Mouse (Mus musculus) hindbrain, embryonic 15.5 days (tissue): ENCODE data around the gene Ubash3b. TPM values are rescaled to one million over a fixed set of nuclear protein-coding genes. Genes with fewer than 3 reads are reported as not detected.

Source experiments
- ATAC-seq: fragments of 200-750 bp; cut with Nextera tagmentation; 2 replicates; pipeline ENCODE4 v1.8.0; 2017; ENCODE audit warnings: low read depth, moderate number of reproducible peaks, moderate TSS enrichment; ENCODE audit not compliant: low FRiP score
- H3K27ac ChIP-seq: fragments of 300-500 bp; sonication (generic); replicated peaks from 2 replicates; pipeline ENCODE4 v1.5.1; 2015; ENCODE audit warnings: mild to moderate bottlenecking, inconsistent platforms
- H3K27me3 ChIP-seq: fragments of 300-500 bp; sonication (generic); 2 replicates; pipeline ENCODE4 v1.6.1; 2015; ENCODE audit warnings: control low read depth, inconsistent platforms
- H3K36me3 ChIP-seq: fragments of 300-500 bp; sonication (generic); 2 replicates; pipeline ENCODE4 v1.6.1; 2015; ENCODE audit warnings: control low read depth, inconsistent platforms
- H3K4me1 ChIP-seq: fragments of 300-500 bp; sonication (generic); replicated peaks from 2 replicates; pipeline ENCODE4 v1.6.1; 2015; ENCODE audit warnings: control low read depth, inconsistent platforms
- H3K4me2 ChIP-seq: fragments of 300-500 bp; sonication (generic); 2 replicates; pipeline ENCODE4 v1.6.1; 2015; ENCODE audit warnings: moderate library complexity, mild to moderate bottlenecking, inconsistent platforms
- H3K4me3 ChIP-seq: fragments of 300-500 bp; sonication (generic); 2 replicates; pipeline ENCODE4 v1.5.1; 2015; ENCODE audit warnings: mild to moderate bottlenecking, inconsistent platforms
- H3K9ac ChIP-seq: fragments of 300-500 bp; sonication (generic); 2 replicates; pipeline ENCODE4 v1.6.1; 2015; ENCODE audit warnings: inconsistent platforms
- H3K9me3 ChIP-seq: fragments of 300-500 bp; sonication (generic); 2 replicates; pipeline ENCODE4 v1.6.1; 2016; ENCODE audit warnings: control low read depth, inconsistent platforms
- WGBS: fragments of 180-500 bp; shearing (Covaris S2); methylation state at CpG from one replicate; pipeline ENCODE4 v1.1.7; 2015; 5-methylcytosine and 5-hydroxymethylcytosine counted together
- polyA plus RNA-seq: library from polyadenylated mRNA; unstranded; fragments of >200 nt; fragmentation: Nextera tagmentation; extraction: Ambion mirVana; gene quantifications from 2 replicates; pipeline ENCODE4 v1.2.1, GENCODE M21; 2015

The Ubash3b gene
- polyA plus RNA-seq, 1 experiment from 2014 or later = 27.3 TPM

DNA sequence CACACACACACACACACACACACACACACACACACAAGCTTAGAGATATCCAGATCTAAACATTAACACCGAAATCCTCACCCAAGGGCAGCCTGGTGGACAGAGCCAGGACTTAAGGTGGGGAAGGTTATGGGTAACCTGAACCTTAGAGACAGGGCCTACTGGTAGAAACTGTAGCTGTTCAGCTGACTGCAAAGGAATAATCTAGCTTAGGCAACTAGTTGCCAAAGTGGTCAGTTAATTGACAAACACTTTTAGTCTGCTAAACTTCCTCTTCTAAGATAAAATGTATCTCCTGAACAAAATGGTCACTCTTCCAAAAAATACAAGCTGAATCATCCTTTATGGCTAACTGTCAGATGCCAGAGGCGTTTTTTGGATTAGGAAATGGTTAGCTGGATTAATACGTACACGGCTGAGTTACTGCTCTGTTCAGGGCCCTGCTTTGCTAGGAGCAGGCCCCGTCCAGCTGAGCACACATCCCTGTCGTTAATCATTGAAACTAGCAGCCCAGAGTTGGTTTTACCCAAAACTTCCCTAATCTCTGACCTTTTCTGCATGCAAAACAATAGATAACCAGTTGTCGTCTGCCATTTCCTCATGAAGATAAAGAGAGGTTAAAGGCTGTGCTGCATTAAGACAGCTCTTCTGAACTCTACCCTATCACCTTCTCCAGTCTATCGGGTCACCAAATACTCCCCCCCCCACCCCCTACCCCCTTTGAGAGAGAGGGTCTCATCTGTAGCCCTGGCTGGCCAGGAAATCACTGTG is 102.5 kb downstream of the Ubash3b start:
- Histone ChIP-seq H3K27ac (no peak overlapping the region), H3K9me3 (no peaks in the 10 kb centered on the region), H3K9ac (no peak overlapping the region), H3K4me2 (no peak overlapping the region), H3K27me3 (no peaks in the 10 kb centered on the region), H3K36me3 (no peaks in the 10 kb centered on the region), H3K4me1 (peaks cover 24% of the 10 kb centered on the region), H3K4me3 (no peak overlapping the region)
- no peak for ATAC-seq
- 63% methylated on average over 8 of the region's 8 CpGs for WGBS

DNA sequence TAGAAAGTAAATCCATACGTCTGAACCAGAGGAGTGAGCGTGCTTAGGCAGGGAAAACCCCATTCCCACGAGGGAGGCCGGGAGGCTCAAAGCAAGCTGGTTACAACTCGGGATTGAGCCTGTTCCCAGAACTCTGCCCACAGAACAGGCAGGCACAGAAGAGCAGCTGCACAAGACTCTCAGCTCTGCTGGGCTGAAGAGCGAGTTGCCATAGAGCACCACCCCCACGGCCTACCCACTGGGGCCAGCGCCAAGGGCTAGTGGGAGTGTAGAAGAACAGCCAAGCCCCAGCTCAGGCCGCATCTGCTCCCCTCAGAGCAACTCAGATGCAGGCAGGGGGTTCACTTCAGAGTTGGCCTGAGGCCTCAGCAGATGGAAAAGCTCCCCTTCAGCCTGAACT is 107.3 kb downstream of the Ubash3b start:
- Histone ChIP-seq H3K36me3 (0 out of 2 replicates have a peak, but pooled peaks cover 3% of the 10 kb centered on the region), H3K27me3 (no peaks in the 10 kb centered on the region), H3K4me3 (no peak overlapping the region), H3K4me2 (no peak overlapping the region), H3K4me1 (peaks cover 26% of the 10 kb centered on the region), H3K9me3 (no peaks in the 10 kb centered on the region), H3K9ac (no peak overlapping the region), H3K27ac (peak overlapping the region; percentile 11)
- WGBS = 61% methylated on average over 9 of the region's 9 CpGs
- peak; percentile 44 for ATAC-seq

DNA sequence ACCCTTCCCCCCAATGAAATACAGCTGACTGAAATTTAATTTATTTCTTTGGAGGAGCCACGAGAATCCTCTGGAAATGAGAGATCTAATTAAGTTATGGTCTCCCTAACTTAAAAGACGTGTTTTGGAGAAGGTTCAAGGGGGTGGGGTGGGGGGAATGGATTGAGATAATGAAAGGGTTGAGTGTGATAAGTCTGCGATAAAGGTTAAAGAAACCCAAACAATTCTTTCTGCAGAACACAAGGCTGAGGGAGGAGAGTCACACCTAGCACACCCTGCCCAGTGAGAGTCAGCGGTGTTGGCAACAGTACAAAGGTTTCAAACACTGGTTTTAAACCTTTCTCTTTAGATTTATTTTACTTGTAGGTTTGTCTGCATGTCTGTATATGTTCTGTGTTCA is 108.0 kb downstream of the Ubash3b start:
- Histone ChIP-seq H3K27me3 (no peaks in the 10 kb centered on the region), H3K36me3 (0 out of 2 replicates have a peak, but pooled peaks cover 3% of the 10 kb centered on the region), H3K9ac (no peak overlapping the region), H3K27ac (peak overlapping the region; percentile 11), H3K4me2 (no peak overlapping the region), H3K4me3 (no peak overlapping the region), H3K4me1 (peaks cover 26% of the 10 kb centered on the region), H3K9me3 (no peaks in the 10 kb centered on the region)
- 52% methylated on average over 4 of the region's 4 CpGs for WGBS
- ATAC-seq = no peak

DNA sequence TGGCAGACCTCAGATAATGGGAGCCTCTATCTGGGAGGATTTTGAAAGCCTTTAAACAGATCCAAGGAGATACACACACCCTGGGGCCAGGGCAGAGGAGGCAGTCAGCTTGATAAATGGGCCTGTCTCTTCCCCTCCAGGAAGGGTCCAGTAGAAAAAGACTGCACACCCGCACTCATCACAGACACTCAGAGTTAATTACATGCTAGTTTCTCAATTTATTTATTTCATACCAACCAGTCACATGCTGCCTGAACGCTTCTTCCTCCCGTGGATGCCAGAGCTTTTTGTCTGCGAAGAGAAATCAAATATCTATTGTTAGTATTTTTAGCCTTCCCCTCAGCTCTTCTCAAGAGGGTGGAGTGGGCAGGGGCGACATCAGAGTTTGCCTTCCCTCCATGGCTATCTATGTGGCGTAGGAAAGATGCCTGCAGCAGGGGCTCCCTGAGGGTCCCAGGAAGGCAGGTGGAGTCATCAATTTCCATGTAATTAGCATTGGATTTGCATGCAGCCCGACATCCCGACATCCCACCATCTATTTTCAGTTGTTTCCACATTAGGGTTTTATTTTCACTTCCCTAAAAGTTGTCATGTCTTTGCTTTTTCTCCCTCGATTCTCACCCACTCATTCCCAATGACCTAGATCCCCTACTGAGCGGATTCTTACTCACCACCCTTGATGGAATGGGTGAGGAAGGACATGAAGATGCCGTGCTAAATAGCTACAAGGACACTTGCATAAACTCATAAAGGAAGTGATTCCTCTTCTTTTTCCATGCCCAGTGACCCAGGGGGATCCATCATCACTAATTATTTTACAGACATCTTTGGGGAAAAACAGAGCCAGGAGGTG is 110.2 kb downstream of the Ubash3b start:
- 0 out of 2 replicates have a peak, but pooled peaks have one; percentile 45 for ATAC-seq
- H3K4me1 ChIP-seq = peaks cover 26% of the 10 kb centered on the region
- peak overlapping the region; percentile 17; the same call in 1 of the 2 replicates for H3K4me2 ChIP-seq
- H3K36me3 ChIP-seq = peaks cover 3% of the 10 kb centered on the region; the same call in 1 of the 2 replicates
- H3K27ac ChIP-seq = peak overlapping the region; percentile 70
- H3K4me3 ChIP-seq = no peak overlapping the region
- H3K9me3 ChIP-seq = no peaks in the 10 kb centered on the region
- no peak overlapping the region for H3K9ac ChIP-seq
- H3K27me3 ChIP-seq = no peaks in the 10 kb centered on the region
- 34% methylated on average over 11 of the region's 11 CpGs for WGBS

DNA sequence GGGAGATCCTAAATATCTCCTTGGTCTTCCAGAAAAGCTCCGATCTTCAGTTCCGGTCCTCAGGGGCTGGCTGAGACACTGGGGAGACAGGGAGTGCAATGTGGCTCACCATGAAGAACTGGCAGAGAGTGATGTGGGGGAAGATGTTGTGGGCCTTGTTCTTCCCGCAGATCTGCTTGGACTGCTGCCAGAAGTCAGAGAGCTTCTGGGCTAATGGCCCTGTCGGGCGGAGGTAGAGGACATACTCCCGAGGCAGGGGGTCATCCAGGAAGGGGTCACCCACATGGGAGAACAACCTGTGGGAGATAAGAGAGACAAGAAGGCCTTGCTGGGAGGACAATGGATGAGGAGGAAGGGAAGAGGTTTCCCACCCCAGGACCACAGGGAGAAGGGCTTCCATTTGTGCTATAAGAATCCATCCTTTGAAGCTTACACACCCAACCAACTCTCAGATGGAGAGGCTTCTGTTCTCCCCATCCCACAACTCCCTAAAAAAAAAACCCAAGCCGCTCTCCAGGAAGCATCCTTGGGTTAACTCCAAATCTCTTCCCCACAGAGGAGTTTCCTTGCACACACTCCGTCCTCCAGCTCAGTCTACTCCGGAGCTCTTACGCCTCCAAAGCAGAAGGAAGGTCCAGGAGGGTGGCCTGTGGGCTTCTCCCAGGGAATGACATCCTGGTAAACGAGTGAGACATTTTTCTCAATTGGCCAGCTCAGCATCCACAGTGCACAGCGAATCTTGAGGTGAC is 111.0 kb downstream of the Ubash3b start:
- no peak for ATAC-seq
- no peak overlapping the region for H3K9ac ChIP-seq
- no peak overlapping the region for H3K4me3 ChIP-seq
- H3K27ac ChIP-seq = peak overlapping the region; percentile 70
- H3K9me3 ChIP-seq = no peaks in the 10 kb centered on the region
- H3K4me2 ChIP-seq = no peak overlapping the region
- peaks cover 26% of the 10 kb centered on the region for H3K4me1 ChIP-seq
- H3K36me3 ChIP-seq = peaks cover 3% of the 10 kb centered on the region; the same call in 1 of the 2 replicates
- no peaks in the 10 kb centered on the region for H3K27me3 ChIP-seq
- WGBS = 56% methylated on average over 12 of the region's 12 CpGs

DNA sequence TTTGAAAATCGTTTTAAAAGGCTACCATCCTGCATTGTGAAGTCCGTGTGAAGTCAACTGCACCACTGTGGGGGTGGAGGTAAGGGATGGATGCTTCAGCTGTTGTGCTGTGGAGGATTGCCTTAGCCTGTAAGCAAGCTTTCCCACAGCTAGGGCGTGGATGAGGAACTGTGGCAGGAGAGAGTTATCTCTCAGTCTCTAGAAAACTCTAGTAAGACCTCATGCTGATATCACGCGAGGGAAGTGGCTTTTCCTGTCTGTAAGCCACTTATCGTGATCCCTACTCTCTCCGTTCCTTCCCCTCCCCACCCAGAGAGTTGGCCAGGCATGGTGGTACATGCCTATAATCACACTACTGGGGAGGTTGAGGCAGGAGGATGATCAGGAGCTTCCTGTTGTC is 112.2 kb downstream of the Ubash3b start:
- 87% methylated on average over 7 of the region's 7 CpGs for WGBS

DNA sequence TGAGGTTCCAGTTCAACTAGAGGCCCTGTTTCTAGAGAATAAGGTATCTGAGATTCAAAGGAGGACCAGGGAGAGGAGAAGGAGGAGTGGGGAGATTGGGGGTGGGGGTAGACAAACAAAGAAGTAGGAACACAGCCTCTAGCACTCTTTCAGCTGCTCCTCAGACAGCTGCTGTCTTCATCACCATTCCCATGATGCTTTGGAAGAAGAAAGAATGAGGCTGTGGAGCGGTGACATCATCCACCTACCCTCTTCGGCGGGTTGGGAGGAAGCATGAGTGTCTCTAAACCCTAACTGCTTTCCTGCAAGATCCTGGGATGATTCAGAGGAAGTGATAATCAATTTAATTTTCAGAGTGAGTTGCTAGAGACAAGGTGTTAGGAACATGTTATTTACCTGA is 112.7 kb downstream of the Ubash3b start:
- H3K9me3 ChIP-seq = no peaks in the 10 kb centered on the region
- 86% methylated on average over 3 of the region's 3 CpGs for WGBS
- peaks cover 3% of the 10 kb centered on the region; the same call in 1 of the 2 replicates for H3K36me3 ChIP-seq
- H3K9ac ChIP-seq = no peak overlapping the region
- H3K4me1 ChIP-seq = peaks cover 19% of the 10 kb centered on the region
- ATAC-seq = no peak
- no peak overlapping the region for H3K4me3 ChIP-seq
- H3K27ac ChIP-seq = no peak overlapping the region
- H3K4me2 ChIP-seq = no peak overlapping the region
- H3K27me3 ChIP-seq = no peaks in the 10 kb centered on the region

More for the DNA sequence above, 112.2 kb downstream of the Ubash3b start:
- H3K27me3 ChIP-seq = no peaks in the 10 kb centered on the region
- H3K4me2 ChIP-seq = no peak overlapping the region
- H3K27ac ChIP-seq = no peak overlapping the region
- H3K4me3 ChIP-seq = no peak overlapping the region
- no peaks in the 10 kb centered on the region for H3K9me3 ChIP-seq
- no peak overlapping the region for H3K9ac ChIP-seq
- peaks cover 3% of the 10 kb centered on the region; the same call in 1 of the 2 replicates for H3K36me3 ChIP-seq
- peaks cover 23% of the 10 kb centered on the region for H3K4me1 ChIP-seq
- no peak for ATAC-seq

DNA sequence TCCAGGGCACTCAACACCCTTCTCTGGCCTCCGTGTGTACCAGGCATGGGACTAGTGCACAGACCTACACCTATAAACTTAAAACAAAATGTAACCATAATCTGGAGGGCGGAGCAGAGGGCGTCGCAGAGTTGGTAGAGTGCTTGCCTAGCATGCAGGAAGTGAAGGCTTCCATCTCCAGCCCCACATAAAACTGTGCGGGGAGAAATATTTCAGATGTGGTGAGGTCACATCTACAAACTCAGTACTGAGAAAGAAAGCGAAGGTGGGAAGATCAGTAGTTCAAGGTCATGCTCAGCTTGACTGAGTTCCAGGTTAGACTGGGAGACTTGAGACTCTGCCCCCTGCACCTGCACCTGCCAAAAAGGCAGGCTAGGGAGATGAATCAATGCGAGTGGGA is 113.3 kb downstream of the Ubash3b start:
- 97% methylated on average over 7 of the region's 7 CpGs for WGBS
- no peaks in the 10 kb centered on the region for H3K27me3 ChIP-seq

DNA sequence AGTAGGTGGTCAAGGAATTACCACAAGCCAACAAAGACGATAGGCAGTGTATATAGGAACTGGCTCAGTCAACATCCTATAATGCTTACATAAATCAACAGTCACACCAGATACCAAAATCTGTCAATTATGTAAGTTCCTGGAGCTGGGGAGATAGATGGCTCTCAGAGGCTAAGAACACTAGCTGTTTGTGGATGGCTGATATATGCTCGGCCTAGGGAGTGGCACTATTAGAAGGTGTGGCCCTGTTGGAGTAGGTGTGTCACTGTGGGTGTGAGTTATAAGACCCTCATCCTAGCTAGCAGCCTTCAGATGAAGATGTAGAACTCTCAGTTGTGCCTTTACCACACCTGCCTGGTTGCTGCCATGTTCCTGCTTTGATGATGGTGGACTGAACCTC is 113.8 kb downstream of the Ubash3b start:
- Histone ChIP-seq H3K27me3 (no peaks in the 10 kb centered on the region), H3K9ac (no peak overlapping the region), H3K4me3 (no peak overlapping the region), H3K4me1 (peaks cover 19% of the 10 kb centered on the region), H3K4me2 (no peak overlapping the region), H3K9me3 (no peaks in the 10 kb centered on the region), H3K27ac (no peak overlapping the region), H3K36me3 (peaks cover 5% of the 10 kb centered on the region; the same call in 1 of the 2 replicates)
- no peak for ATAC-seq
- WGBS = 96% methylated on average over 2 of the region's 2 CpGs

More for the DNA sequence above, 113.3 kb downstream of the Ubash3b start:
- no peak for ATAC-seq
- no peak overlapping the region for H3K4me2 ChIP-seq
- peaks cover 19% of the 10 kb centered on the region for H3K4me1 ChIP-seq
- no peaks in the 10 kb centered on the region for H3K9me3 ChIP-seq
- no peak overlapping the region for H3K4me3 ChIP-seq
- H3K9ac ChIP-seq = no peak overlapping the region
- no peak overlapping the region for H3K27ac ChIP-seq
- peaks cover 3% of the 10 kb centered on the region; the same call in 1 of the 2 replicates for H3K36me3 ChIP-seq

DNA sequence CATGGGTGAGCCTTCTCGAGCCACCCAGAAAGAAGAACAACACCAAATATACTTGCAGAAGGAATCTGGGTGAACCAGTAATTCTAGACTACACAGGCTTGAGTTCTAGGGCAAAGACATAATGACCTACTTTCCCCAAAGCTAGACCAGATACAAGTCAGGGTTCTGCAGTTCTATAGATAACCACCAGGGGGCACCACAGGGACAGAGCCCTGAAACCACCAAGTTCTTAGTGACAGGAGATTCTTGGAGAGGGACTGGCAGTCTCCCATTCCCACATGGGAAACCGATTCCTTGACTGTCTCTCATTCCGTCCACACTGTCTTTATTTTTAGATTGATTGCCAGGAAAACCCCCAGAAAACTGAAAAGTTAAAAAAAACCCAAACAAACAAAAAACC is 116.9 kb downstream of the Ubash3b start:
- Histone ChIP-seq H3K27me3 (no peaks in the 10 kb centered on the region), H3K9me3 (no peaks in the 10 kb centered on the region), H3K27ac (no peak overlapping the region), H3K36me3 (peaks cover 7% of the 10 kb centered on the region; the same call in 1 of the 2 replicates), H3K9ac (no peak overlapping the region), H3K4me2 (no peak overlapping the region), H3K4me3 (no peak overlapping the region), H3K4me1 (no peaks in the 10 kb centered on the region)
- 18% methylated on average over 3 of the region's 3 CpGs for WGBS
- 0 out of 2 replicates have a peak, but pooled peaks have one; percentile 50 for ATAC-seq

DNA sequence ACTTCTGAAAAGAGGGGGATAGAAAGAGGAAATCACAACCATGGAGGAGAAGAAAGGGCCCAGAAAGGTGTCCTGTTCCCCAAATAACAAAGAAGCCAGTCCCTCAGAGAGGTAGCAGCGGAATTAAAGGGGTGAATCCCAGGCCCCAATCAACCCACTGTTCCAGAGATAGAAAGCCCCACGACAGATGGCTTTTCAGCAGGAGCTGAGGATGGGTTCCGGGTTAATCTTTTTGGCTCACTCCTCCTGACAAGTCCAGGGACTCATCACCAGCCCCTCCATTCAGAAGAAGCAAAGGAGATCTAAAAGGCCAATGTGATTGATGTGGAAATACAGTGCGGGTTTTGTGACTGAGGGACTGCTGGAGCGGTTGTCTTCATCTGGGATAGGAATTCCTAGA is 117.9 kb downstream of the Ubash3b start:
- Histone ChIP-seq H3K9ac (no peak overlapping the region), H3K4me3 (no peak overlapping the region), H3K27me3 (no peaks in the 10 kb centered on the region), H3K4me2 (no peak overlapping the region), H3K9me3 (no peaks in the 10 kb centered on the region), H3K27ac (no peak overlapping the region), H3K4me1 (no peaks in the 10 kb centered on the region), H3K36me3 (peaks cover 10% of the 10 kb centered on the region; the same call in 1 of the 2 replicates)
- ATAC-seq = no peak
- WGBS = 76% methylated on average over 5 of the region's 5 CpGs
